Comparison of ENCODE assay signal across 10 mouse cellular contexts in genomic region chr7:121312961-121313587, GRCm38 (mm10).
DNase-seq lines count a peak whose midpoint lies in the region; ATAC-seq lines count a peak whose summit lies in the region.
"Had no signal": no experiment of that assay in that cellular context is flagged by ENCODE, and none has a peak within 500 bp of the region (broad histone marks: within the 10 kb centered on the region; RNA-seq: fewer than 3 reads in every experiment).

No protein-coding gene starts in this region.

- H3K9ac ChIP-seq in hindbrain, embryonic 14.5 days, result peak overlapping the region; percentile 33; the same call in 1 of the 2 replicates
- H3K9ac ChIP-seq in neural tube, embryonic 11.5 days (ENCODE audit: low read length), result 0 out of 2 replicates have a peak overlapping the region, but pooled peaks have one; percentile 35
- H3K9ac ChIP-seq in kidney, embryonic 14.5 days (ENCODE audit: low read depth, low read length), result no peak overlapping the region
- no peak overlapping the region for H3K9ac ChIP-seq in liver, embryonic 11.5 days (ENCODE audit: low read depth, low read length)

- H3K9me3 ChIP-seq in hindbrain, embryonic 14.5 days (ENCODE audit: control insufficient read depth, low read length), result peaks cover 1% of the 10 kb centered on the region; the same call in 1 of the 2 replicates
- no peaks in the 10 kb centered on the region for H3K9me3 ChIP-seq in neural tube, embryonic 11.5 days (ENCODE audit: control insufficient read depth, low read length)
- no peaks in the 10 kb centered on the region for H3K9me3 ChIP-seq in kidney, embryonic 14.5 days (ENCODE audit: control insufficient read depth, low read length)
- no peaks in the 10 kb centered on the region for H3K9me3 ChIP-seq in liver, embryonic 11.5 days (ENCODE audit: control insufficient read depth, low read length)

- peaks cover 7% of the 10 kb centered on the region; the same call in 1 of the 2 replicates for H3K4me1 ChIP-seq in hindbrain, embryonic 14.5 days (replicated peaks; ENCODE audit: control insufficient read depth, insufficient read depth, low read length)
- no peaks in the 10 kb centered on the region for H3K4me1 ChIP-seq in neural tube, embryonic 11.5 days (ENCODE audit: control insufficient read depth, insufficient read depth, low read length)
- no peaks in the 10 kb centered on the region for H3K4me1 ChIP-seq in kidney, embryonic 14.5 days (ENCODE audit: control insufficient read depth, insufficient read depth, low read length)
- H3K4me1 ChIP-seq in liver, embryonic 11.5 days (replicated peaks; ENCODE audit: control insufficient read depth, insufficient read depth, low read length), result no peaks in the 10 kb centered on the region

- H3K27ac ChIP-seq in hindbrain, embryonic 14.5 days, result peak overlapping the region; percentile 18; the same call in 1 of the 2 replicates
- H3K27ac ChIP-seq in neural tube, embryonic 11.5 days (ENCODE audit: low read depth, low read length), result no peak overlapping the region
- no peak overlapping the region for H3K27ac ChIP-seq in kidney, embryonic 14.5 days (ENCODE audit: low read depth, low read length)
- H3K27ac ChIP-seq in liver, embryonic 11.5 days (ENCODE audit: low read depth, low read length), result no peak overlapping the region

- no peaks in the 10 kb centered on the region for H3K36me3 ChIP-seq in hindbrain, embryonic 14.5 days (replicated peaks; ENCODE audit: control insufficient read depth, insufficient read depth)
- no peaks in the 10 kb centered on the region for H3K36me3 ChIP-seq in neural tube, embryonic 11.5 days (ENCODE audit: control insufficient read depth, insufficient read depth, low read length)
- H3K36me3 ChIP-seq in kidney, embryonic 14.5 days (ENCODE audit: control insufficient read depth, insufficient read depth, low read length), result no peaks in the 10 kb centered on the region
- H3K36me3 ChIP-seq in liver, embryonic 11.5 days (ENCODE audit: control insufficient read depth, insufficient read depth, low read length), result no peaks in the 10 kb centered on the region

- H3K27me3 ChIP-seq in hindbrain, embryonic 14.5 days (ENCODE audit: control insufficient read depth, insufficient read depth, low read length), result no peaks in the 10 kb centered on the region
- no peaks in the 10 kb centered on the region for H3K27me3 ChIP-seq in neural tube, embryonic 11.5 days (ENCODE audit: control insufficient read depth, insufficient read depth, low read length)
- H3K27me3 ChIP-seq in kidney, embryonic 14.5 days (ENCODE audit: control insufficient read depth, insufficient read depth, low read length), result no peaks in the 10 kb centered on the region
- no peaks in the 10 kb centered on the region for H3K27me3 ChIP-seq in liver, embryonic 11.5 days (replicated peaks; ENCODE audit: control insufficient read depth, insufficient read depth, low read length)

- DNase-seq in heart, adult 11 months, result peak; percentile 83
- no peak for DNase-seq in heart, adult 8-10 months (ENCODE audit: low spot score)
- DNase-seq in embryo, embryonic 11.5 days (ENCODE audit: low read depth, low spot score), result peak; percentile 3
- peak; percentile 42 for DNase-seq in hindbrain, embryonic 14.5 days (ENCODE audit: low spot score)
- DNase-seq in neural tube, embryonic 11.5 days (ENCODE audit: low spot score), result peak; percentile 14
- no peak for DNase-seq in liver, embryonic 11.5 days (ENCODE audit: low spot score)
- DNase-seq in right cerebral cortex, postnatal 14 days, result no peak
- DNase-seq: adrenal gland, postnatal 25 days; gastrocnemius, postnatal 25 days had no signal

- ATAC-seq in hindbrain, embryonic 14.5 days (ENCODE audit: low FRiP score), result peak; percentile 59; the same call in 1 of the 2 replicates
- no peak for ATAC-seq in neural tube, embryonic 11.5 days (ENCODE audit: insufficient read depth, low FRiP score, low TSS enrichment)
- ATAC-seq in kidney, embryonic 14.5 days (ENCODE audit: low FRiP score, low TSS enrichment), result no peak
- ATAC-seq in liver, embryonic 11.5 days (replicated peaks; ENCODE audit: low FRiP score), result no peak

- peak overlapping the region; percentile 1; the same call in 1 of the 2 replicates for H3K4me3 ChIP-seq in hindbrain, embryonic 14.5 days (replicated peaks; ENCODE audit: low read length)
- H3K4me3 ChIP-seq in neural tube, embryonic 11.5 days (ENCODE audit: low read depth, low read length), result no peak overlapping the region
- no peak overlapping the region for H3K4me3 ChIP-seq in kidney, embryonic 14.5 days (ENCODE audit: low read length)
- no peak overlapping the region for H3K4me3 ChIP-seq in liver, embryonic 11.5 days (ENCODE audit: low read depth, low read length)

- WGBS in hindbrain, embryonic 14.5 days, result 6% methylated on average over 19 of the region's 19 CpGs
- 13% methylated on average over 19 of the region's 19 CpGs for WGBS in neural tube, embryonic 11.5 days
- WGBS in kidney, embryonic 14.5 days, result 19% methylated on average over 19 of the region's 19 CpGs
- 23% methylated on average over 19 of the region's 19 CpGs for WGBS in liver, embryonic 11.5 days

- peak overlapping the region; percentile 38 for H3K4me2 ChIP-seq in hindbrain, embryonic 14.5 days (replicated peaks)
- peak overlapping the region; percentile 22 for H3K4me2 ChIP-seq in neural tube, embryonic 11.5 days (ENCODE audit: low read depth)
- no peak overlapping the region; the same call in 1 of the 2 replicates for H3K4me2 ChIP-seq in kidney, embryonic 14.5 days (replicated peaks; ENCODE audit: low read depth, low read length)
- no peak overlapping the region for H3K4me2 ChIP-seq in liver, embryonic 11.5 days

Comparison
In these comparisons a context has a peak if more than half of its experiments do, and no peak if none do; other contexts are left out.
1. DNase-seq: peak in heart, adult 11 months (single experiment), embryo, embryonic 11.5 days (single experiment), hindbrain, embryonic 14.5 days (single experiment) and neural tube, embryonic 11.5 days (single experiment); none in heart, adult 8-10 months (single experiment), liver, embryonic 11.5 days (single experiment) and right cerebral cortex, postnatal 14 days (single experiment).
2. H3K4me2 ChIP-seq: peak in hindbrain, embryonic 14.5 days (single experiment) and neural tube, embryonic 11.5 days (single experiment); none in kidney, embryonic 14.5 days (single experiment) and liver, embryonic 11.5 days (single experiment).
3. H3K9ac ChIP-seq: peak in hindbrain, embryonic 14.5 days (single experiment) and neural tube, embryonic 11.5 days (single experiment); none in kidney, embryonic 14.5 days (single experiment) and liver, embryonic 11.5 days (single experiment).